8 mouse cellular contexts compared by ENCODE assay signal in genomic region chr8:36346682-36347324, GRCm38 (mm10).
DNase-seq lines count a peak whose midpoint lies in the region; ATAC-seq and TF ChIP-seq lines count a peak whose summit lies in the region.

No protein-coding gene starts in this region.

- no peak for ATAC-seq in heart, embryonic 11.5 days (replicated peaks; ENCODE audit: insufficient number of reproducible peaks, low FRiP score, low TSS enrichment)
- ATAC-seq in kidney, embryonic 14.5 days (ENCODE audit: low FRiP score, low TSS enrichment): peak; percentile 81
- peak; percentile 57; the same call in 1 of the 2 replicates for ATAC-seq in limb, embryonic 14.5 days (ENCODE audit: low FRiP score, low read depth)

- H3K9me3 ChIP-seq in heart, embryonic 11.5 days (replicated peaks; ENCODE audit: control insufficient read depth, low read length): no peaks in the 10 kb centered on the region
- no peaks in the 10 kb centered on the region for H3K9me3 ChIP-seq in kidney, embryonic 14.5 days (ENCODE audit: control insufficient read depth, low read length)
- H3K9me3 ChIP-seq in limb, embryonic 14.5 days (ENCODE audit: control insufficient read depth, low read length): no peaks in the 10 kb centered on the region

- WGBS in heart, embryonic 11.5 days (ENCODE audit: insufficient replicate concordance): 47% methylated on average over 7 of the region's 7 CpGs
- 51% methylated on average over 7 of the region's 7 CpGs for WGBS in kidney, embryonic 14.5 days
- WGBS in limb, embryonic 14.5 days: 49% methylated on average over 7 of the region's 7 CpGs

- no peak overlapping the region for H3K9ac ChIP-seq in heart, embryonic 11.5 days (ENCODE audit: low read depth, low read length)
- H3K9ac ChIP-seq in kidney, embryonic 14.5 days (ENCODE audit: low read depth, low read length): no peak overlapping the region
- H3K9ac ChIP-seq in limb, embryonic 14.5 days (ENCODE audit: low read depth, low read length, severe bottlenecking): no peak overlapping the region

- H3K27ac ChIP-seq in heart, embryonic 11.5 days (ENCODE audit: low read depth, low read length): no peak overlapping the region
- H3K27ac ChIP-seq in cortical plate, adult 2 months (ENCODE audit: insufficient read depth, low read length): no peak overlapping the region
- H3K27ac ChIP-seq in kidney, embryonic 14.5 days (ENCODE audit: low read depth, low read length): no peak overlapping the region
- no peak overlapping the region for H3K27ac ChIP-seq in limb, embryonic 14.5 days (replicated peaks; ENCODE audit: low read depth, low read length)

- TF ChIP-seq CTCF in cortical plate, adult 2 months (IDR thresholded peaks at IDR 0.05; ENCODE audit: extremely low read depth, insufficient read depth, low read length): peak; percentile 99

- H3K4me2 ChIP-seq in heart, embryonic 11.5 days: no peak overlapping the region
- H3K4me2 ChIP-seq in kidney, embryonic 14.5 days (replicated peaks; ENCODE audit: low read depth, low read length): no peak overlapping the region
- H3K4me2 ChIP-seq in limb, embryonic 14.5 days (replicated peaks; ENCODE audit: low read depth, low read length, severe bottlenecking): no peak overlapping the region

- peak; percentile 79 to 90 for DNase-seq in heart, adult 18-20 months
- peak; percentile 65 to 67 for DNase-seq in gastrocnemius, postnatal 36 days
- peak; percentile 81 for DNase-seq in limb, embryonic 14.5 days (ENCODE audit: low spot score)
- DNase-seq in natural killer cell, adult 2 months (ENCODE audit: low spot score in 2 of 2): peak; percentile 52 to 78
- peak; percentile 86 for DNase-seq in splenic B cell, adult 2 months (ENCODE audit: low read depth, low spot score)

- no peak for TF ChIP-seq POLR2A in cortical plate, adult 2 months (IDR thresholded peaks at IDR 0.05; ENCODE audit: extremely low read depth, insufficient read depth, low read length)
- TF ChIP-seq POLR2A in limb, embryonic 14.5 days (IDR thresholded peaks at IDR 0.05; ENCODE audit: borderline replicate concordance, extremely low read depth, insufficient read depth, insufficient read length): no peak

- H3K27me3 ChIP-seq in heart, embryonic 11.5 days (ENCODE audit: control insufficient read depth, insufficient read depth, low read length): no peaks in the 10 kb centered on the region
- no peaks in the 10 kb centered on the region for H3K27me3 ChIP-seq in kidney, embryonic 14.5 days (ENCODE audit: control insufficient read depth, insufficient read depth, low read length)
- H3K27me3 ChIP-seq in limb, embryonic 14.5 days (ENCODE audit: control insufficient read depth, insufficient read depth, low read length): no peaks in the 10 kb centered on the region
- no peaks in the 10 kb centered on the region for H3K27me3 ChIP-seq in splenic B cell, adult 2 months (ENCODE audit: control insufficient read depth, insufficient read depth, low read length, poor library complexity, severe bottlenecking)

- no peaks in the 10 kb centered on the region for H3K4me1 ChIP-seq in heart, embryonic 11.5 days (ENCODE audit: control insufficient read depth, insufficient read depth, low read length)
- H3K4me1 ChIP-seq in cortical plate, adult 2 months (ENCODE audit: control insufficient read depth, insufficient read depth, low read length): no peaks in the 10 kb centered on the region
- peaks cover 6% of the 10 kb centered on the region; the same call in 1 of the 2 replicates for H3K4me1 ChIP-seq in kidney, embryonic 14.5 days (ENCODE audit: control insufficient read depth, insufficient read depth, low read length)
- H3K4me1 ChIP-seq in limb, embryonic 14.5 days (ENCODE audit: control insufficient read depth, insufficient read depth, low read length): peaks cover 9% of the 10 kb centered on the region

- no peak overlapping the region for H3K4me3 ChIP-seq in heart, embryonic 11.5 days (ENCODE audit: low read depth, low read length)
- H3K4me3 ChIP-seq in cortical plate, adult 2 months (ENCODE audit: insufficient read depth, low read length): no peak overlapping the region
- H3K4me3 ChIP-seq in kidney, embryonic 14.5 days (ENCODE audit: low read length): no peak overlapping the region
- no peak overlapping the region for H3K4me3 ChIP-seq in limb, embryonic 14.5 days (replicated peaks; ENCODE audit: low read length)

- no peaks in the 10 kb centered on the region for H3K36me3 ChIP-seq in heart, embryonic 11.5 days (ENCODE audit: control insufficient read depth, insufficient read depth, low read length)
- H3K36me3 ChIP-seq in kidney, embryonic 14.5 days (ENCODE audit: control insufficient read depth, insufficient read depth, low read length): no peaks in the 10 kb centered on the region
- H3K36me3 ChIP-seq in limb, embryonic 14.5 days (ENCODE audit: control insufficient read depth, insufficient read depth, low read length): no peaks in the 10 kb centered on the region
- no peaks in the 10 kb centered on the region for H3K36me3 ChIP-seq in splenic B cell, adult 2 months (ENCODE audit: control insufficient read depth, insufficient read depth, low read length, poor library complexity, severe bottlenecking)

- intact Hi-C loops in gastrocnemius, postnatal 36 days (cut with DNase I): loop anchor here (1.0 to 2.0 kb wide), 2 partner anchors 145 to 486 kb away; no protein-coding TSS in a partner anchor
